Mouse (Mus musculus): ENCODE results near the gene Ramp3.
A peak's percentile ranks its signal among the peaks of the same experiment; 100 is the strongest.

The Ramp3 gene

GRCm38 (mm10) chr11:6670826-6671225 is 12.5 kb downstream of the Ramp3 start:
- ATAC-seq (ENCODE audit: low TSS enrichment), result no peak

- no peak for ATAC-seq (ENCODE audit: low TSS enrichment)
These were observed 16.4 kb downstream of the Ramp3 start for GRCm38 (mm10) chr11:6674701-6675100.

GRCm38 (mm10) chr11:6675402-6675801 is 17.1 kb downstream of the Ramp3 start:
- no peak for ATAC-seq (ENCODE audit: low TSS enrichment)

- no peak for ATAC-seq (ENCODE audit: low TSS enrichment)
These were observed 18.3 kb downstream of the Ramp3 start for GRCm38 (mm10) chr11:6676641-6677040.

- peak; percentile 72; the same call in 1 of the 2 replicates for ATAC-seq (ENCODE audit: low TSS enrichment)
These were observed 19.2 kb downstream of the Ramp3 start for GRCm38 (mm10) chr11:6677530-6677929.

GRCm38 (mm10) chr11:6679694-6680396 is 21.5 kb downstream of the Ramp3 start:
- ATAC-seq (ENCODE audit: low TSS enrichment), result no peak

- ATAC-seq (ENCODE audit: low TSS enrichment), result no peak
These were observed 22.1 kb downstream of the Ramp3 start for GRCm38 (mm10) chr11:6680397-6680818.

- ATAC-seq (ENCODE audit: low TSS enrichment), result no peak
These were observed 26.4 kb downstream of the Ramp3 start for GRCm38 (mm10) chr11:6684741-6685140.

GRCm38 (mm10) chr11:6688888-6689287 is 30.6 kb downstream of the Ramp3 start:
- ATAC-seq (ENCODE audit: low TSS enrichment), result no peak

- ATAC-seq (ENCODE audit: low TSS enrichment), result peak; percentile 94
These were observed 34.0 kb downstream of the Ramp3 start for GRCm38 (mm10) chr11:6692341-6692740.

GRCm38 (mm10) chr11:6694114-6694513 is 35.8 kb downstream of the Ramp3 start:
- ATAC-seq (ENCODE audit: low TSS enrichment), result no peak

GRCm38 (mm10) chr11:6695176-6695575 is 36.9 kb downstream of the Ramp3 start:
- no peak for ATAC-seq (ENCODE audit: low TSS enrichment)

GRCm38 (mm10) chr11:6696551-6696950 is 38.2 kb downstream of the Ramp3 start:
- no peak for ATAC-seq (ENCODE audit: low TSS enrichment)

- ATAC-seq (ENCODE audit: low TSS enrichment), result peak; percentile 67
These were observed 39.4 kb downstream of the Ramp3 start for GRCm38 (mm10) chr11:6697751-6698150.

- ATAC-seq (ENCODE audit: low TSS enrichment), result no peak
These were observed 40.0 kb downstream of the Ramp3 start for GRCm38 (mm10) chr11:6698281-6698680.

- ATAC-seq (ENCODE audit: low TSS enrichment), result no peak
These were observed 43.9 kb downstream of the Ramp3 start for GRCm38 (mm10) chr11:6702258-6702657.

GRCm38 (mm10) chr11:6704851-6705250 is 46.5 kb downstream of the Ramp3 start:
- ATAC-seq (ENCODE audit: low TSS enrichment), result no peak

- no peak for ATAC-seq (ENCODE audit: low TSS enrichment)
These were observed 47.2 kb downstream of the Ramp3 start for GRCm38 (mm10) chr11:6705516-6705915.

- ATAC-seq (ENCODE audit: low TSS enrichment), result no peak
These were observed 48.5 kb downstream of the Ramp3 start for GRCm38 (mm10) chr11:6706796-6707195.

- ATAC-seq (ENCODE audit: low TSS enrichment), result no peak
These were observed 50.1 kb downstream of the Ramp3 start for GRCm38 (mm10) chr11:6708437-6708836.

- ATAC-seq (ENCODE audit: low TSS enrichment), result no peak
These were observed 52.1 kb downstream of the Ramp3 start for GRCm38 (mm10) chr11:6710409-6710808.

- ATAC-seq (ENCODE audit: low TSS enrichment), result no peak
These were observed 62.4 kb downstream of the Ramp3 start for GRCm38 (mm10) chr11:6720746-6721145.

- no peak for ATAC-seq (ENCODE audit: low TSS enrichment)
These were observed 68.6 kb downstream of the Ramp3 start for GRCm38 (mm10) chr11:6726921-6727320.

Data from frontal cortex, adult (tissue).